ENCODE assay signal across 8 mouse cellular contexts in the genomic region with DNA sequence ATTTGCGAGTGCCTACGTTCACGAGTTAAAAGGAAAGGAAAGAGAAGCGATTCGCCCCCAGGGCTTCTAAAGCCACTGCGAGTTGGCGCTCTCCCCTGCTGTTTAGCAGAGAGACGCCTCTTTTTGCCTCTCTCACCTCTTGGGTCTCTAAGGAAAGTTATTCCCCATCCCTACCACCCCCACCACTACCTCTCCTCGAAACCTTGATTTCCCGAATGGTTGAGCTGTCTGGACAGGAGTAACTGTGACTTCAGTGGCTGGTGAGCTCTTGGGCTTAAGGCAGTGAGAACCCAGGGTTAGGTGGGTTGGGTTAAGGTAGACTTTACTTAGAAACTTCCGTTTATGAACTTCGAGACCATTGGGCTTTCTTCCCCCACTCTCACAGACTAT. TPM values are rescaled to one million over a fixed set of nuclear protein-coding genes. Genes with fewer than 3 reads are reported as not detected.
A peak's percentile ranks its signal among the peaks of the same experiment; 100 is the strongest.
DNase-seq lines count a peak whose midpoint lies in the region; ATAC-seq lines count a peak whose summit lies in the region.

No protein-coding gene starts in this region.

- no peak overlapping the region for H3K27ac ChIP-seq in kidney, embryonic 14.5 days (ENCODE audit: low read depth, low read length)
- peak overlapping the region; percentile 77 for H3K27ac ChIP-seq in brown adipose tissue, adult 24 weeks (replicated peaks; ENCODE audit: low read depth, low read length)
- H3K27ac ChIP-seq in hindbrain, embryonic 16.5 days (ENCODE audit: low read depth, low read length), result no peak overlapping the region
- peak overlapping the region; percentile 55; the same call in 1 of the 2 replicates for H3K27ac ChIP-seq in midbrain, embryonic 15.5 days

- H3K4me2 ChIP-seq in kidney, embryonic 14.5 days (replicated peaks; ENCODE audit: low read depth, low read length), result peak overlapping the region; percentile 50
- peak overlapping the region; percentile 81 for H3K4me2 ChIP-seq in hindbrain, embryonic 16.5 days (ENCODE audit: low read length)
- H3K4me2 ChIP-seq in midbrain, embryonic 15.5 days, result peak overlapping the region; percentile 76

- H3K4me1 ChIP-seq in kidney, embryonic 14.5 days (ENCODE audit: control insufficient read depth, insufficient read depth, low read length), result no peaks in the 10 kb centered on the region
- H3K4me1 ChIP-seq in brown adipose tissue, adult 24 weeks (ENCODE audit: control insufficient read depth, insufficient read depth, insufficient read length, low read length), result no peaks in the 10 kb centered on the region
- H3K4me1 ChIP-seq in hindbrain, embryonic 16.5 days (ENCODE audit: control insufficient read depth, insufficient read depth, low read depth, low read length), result peaks cover 5% of the 10 kb centered on the region; the same call in 1 of the 2 replicates
- peaks cover 5% of the 10 kb centered on the region for H3K4me1 ChIP-seq in midbrain, embryonic 15.5 days

- peak; percentile 56 for ATAC-seq in kidney, embryonic 14.5 days (ENCODE audit: low FRiP score, low TSS enrichment)
- peak; percentile 52 for ATAC-seq in hindbrain, embryonic 16.5 days
- ATAC-seq in midbrain, embryonic 15.5 days (replicated peaks), result peak; percentile 65

- H3K9ac ChIP-seq in kidney, embryonic 14.5 days (ENCODE audit: low read depth, low read length), result peak overlapping the region; percentile 55
- H3K9ac ChIP-seq in hindbrain, embryonic 16.5 days (ENCODE audit: low read depth, low read length), result peak overlapping the region; percentile 73
- peak overlapping the region; percentile 65 for H3K9ac ChIP-seq in midbrain, embryonic 15.5 days

- no peaks in the 10 kb centered on the region for H3K9me3 ChIP-seq in kidney, embryonic 14.5 days (ENCODE audit: control insufficient read depth, low read length)
- no peaks in the 10 kb centered on the region for H3K9me3 ChIP-seq in hindbrain, embryonic 16.5 days (ENCODE audit: control insufficient read depth, low read length)
- no peaks in the 10 kb centered on the region for H3K9me3 ChIP-seq in midbrain, embryonic 15.5 days

- H3K4me3 ChIP-seq in kidney, embryonic 14.5 days (ENCODE audit: low read length), result peak overlapping the region; percentile 80
- H3K4me3 ChIP-seq in brown adipose tissue, adult 24 weeks (ENCODE audit: insufficient read depth, low read depth, low read length), result peak overlapping the region; percentile 93
- peak overlapping the region; percentile 92 for H3K4me3 ChIP-seq in hindbrain, embryonic 16.5 days (ENCODE audit: low read length)
- peak overlapping the region; percentile 82 for H3K4me3 ChIP-seq in midbrain, embryonic 15.5 days

- no peak for DNase-seq in kidney, adult 9 months
- DNase-seq in left cerebral cortex, adult 8-10 months (ENCODE audit: low spot score in 2 of 2), result no peak
- DNase-seq in kidney, adult 18-20 months, result no peak
- DNase-seq in frontal cortex, postnatal 25 days (ENCODE audit: low spot score in 2 of 2), result no peak

- WGBS in kidney, embryonic 14.5 days, result under 1% methylated on average over 12 of the region's 12 CpGs
- under 1% methylated on average over 12 of the region's 12 CpGs for WGBS in hindbrain, embryonic 16.5 days
- WGBS in midbrain, embryonic 15.5 days, result under 1% methylated on average over 12 of the region's 12 CpGs

- no peaks in the 10 kb centered on the region for H3K27me3 ChIP-seq in kidney, embryonic 14.5 days (ENCODE audit: control insufficient read depth, insufficient read depth, low read length)
- H3K27me3 ChIP-seq in hindbrain, embryonic 16.5 days (replicated peaks; ENCODE audit: control insufficient read depth, insufficient read depth, low read length), result no peaks in the 10 kb centered on the region
- no peaks in the 10 kb centered on the region for H3K27me3 ChIP-seq in midbrain, embryonic 15.5 days (replicated peaks)

- H3K36me3 ChIP-seq in kidney, embryonic 14.5 days (ENCODE audit: control insufficient read depth, insufficient read depth, low read length), result no peaks in the 10 kb centered on the region; the same call in 1 of the 2 replicates
- no peaks in the 10 kb centered on the region for H3K36me3 ChIP-seq in hindbrain, embryonic 16.5 days (ENCODE audit: control insufficient read depth, insufficient read depth, low read length)
- H3K36me3 ChIP-seq in midbrain, embryonic 15.5 days (replicated peaks), result no peaks in the 10 kb centered on the region

RNA-seq across cellular contexts. Expression of a gene that starts 0.3 kb away (rescaled TPM):
- polyA plus RNA-seq in kidney, embryonic 14.5 days (2014; fragmentation: Nextera tagmentation; extraction: Ambion mirVana), result 133 and 174 TPM in 2 replicates
- polyA plus RNA-seq in brown adipose tissue, adult 24 weeks (2012; ENCODE audit: insufficient read depth, insufficient read length, missing spikeins), result 118 and 133 TPM in 2 replicates
- 106 TPM in 2 replicates for polyA plus RNA-seq in hindbrain, embryonic 16.5 days (2015; fragmentation: Nextera tagmentation; extraction: Ambion mirVana)
- 82.6 and 86.3 TPM in 2 replicates for polyA plus RNA-seq in midbrain, embryonic 15.5 days (2015; fragmentation: Nextera tagmentation; extraction: Ambion mirVana)
- total RNA-seq in left cerebral cortex, adult 8-10 months (2022), result 10 to 100 TPM; 24.5 to 30.9 (median 27.4) TPM

RNA-seq across cellular contexts. Expression of a gene that starts 0.4 kb away (rescaled TPM):
- polyA plus RNA-seq in kidney, embryonic 14.5 days (2014; fragmentation: Nextera tagmentation; extraction: Ambion mirVana), result 43.6 and 44.4 TPM in 2 replicates
- polyA plus RNA-seq in brown adipose tissue, adult 24 weeks (2012; ENCODE audit: insufficient read depth, insufficient read length, missing spikeins), result 10.1 and 14.4 TPM in 2 replicates
- polyA plus RNA-seq in hindbrain, embryonic 16.5 days (2015; fragmentation: Nextera tagmentation; extraction: Ambion mirVana), result 42.2 and 42.4 TPM in 2 replicates
- 33.3 and 34.4 TPM in 2 replicates for polyA plus RNA-seq in midbrain, embryonic 15.5 days (2015; fragmentation: Nextera tagmentation; extraction: Ambion mirVana)
- 10 to 100 TPM; 17.3 to 28.9 (median 20.5) TPM for total RNA-seq in left cerebral cortex, adult 8-10 months (2022)

Comparison
In these comparisons a context has a peak if more than half of its experiments do, and no peak if none do; other contexts are left out.
1. H3K27ac ChIP-seq: peak in brown adipose tissue, adult 24 weeks (single experiment) and midbrain, embryonic 15.5 days (single experiment); none in kidney, embryonic 14.5 days (single experiment) and hindbrain, embryonic 16.5 days (single experiment).
2. Peak in every context shown above with its lines, with median percentiles within 50 percentile points of each other: ATAC-seq, H3K4me2 ChIP-seq, H3K4me3 ChIP-seq and H3K9ac ChIP-seq.